ENCODE assay signal across 23 mouse cellular contexts in genomic region chr15:87415996-87416395, GRCm38 (mm10).
DNase-seq lines count a peak whose midpoint lies in the region; ATAC-seq and TF ChIP-seq lines count a peak whose summit lies in the region.
"Had no signal": no experiment of that assay in that cellular context is flagged by ENCODE, and none has a peak within 500 bp of the region (broad histone marks: within the 10 kb centered on the region; RNA-seq: fewer than 3 reads in every experiment).

No protein-coding gene starts in this region.

- H3K4me1 ChIP-seq in cerebellum, adult 2 months (ENCODE audit: control insufficient read depth, insufficient read depth, low read length): peaks cover 26% of the 10 kb centered on the region
- no peaks in the 10 kb centered on the region for H3K4me1 ChIP-seq in hindbrain, embryonic 13.5 days (replicated peaks)
- no peaks in the 10 kb centered on the region for H3K4me1 ChIP-seq in kidney, embryonic 15.5 days
- H3K4me1 ChIP-seq: embryonic facial prominence, embryonic 15.5 days; limb, embryonic 10.5 days; liver, embryonic 15.5 days; midbrain, embryonic 10.5 days had no signal

- no peak for TF ChIP-seq CTCF in cerebellum, adult 2 months (IDR thresholded peaks at IDR 0.05; ENCODE audit: borderline replicate concordance, insufficient read depth, low read depth, low read length)

- H3K27me3 ChIP-seq in cerebellum, adult 2 months (ENCODE audit: control insufficient read depth, insufficient read depth, low read length): no peaks in the 10 kb centered on the region
- H3K27me3 ChIP-seq in hindbrain, embryonic 13.5 days: no peaks in the 10 kb centered on the region
- no peaks in the 10 kb centered on the region for H3K27me3 ChIP-seq in kidney, embryonic 15.5 days
- H3K27me3 ChIP-seq: embryonic facial prominence, embryonic 15.5 days; forebrain, embryonic 15.5 days; heart, embryonic 15.5 days; liver, embryonic 15.5 days had no signal

- no peaks in the 10 kb centered on the region for H3K9me3 ChIP-seq in hindbrain, embryonic 13.5 days
- H3K9me3 ChIP-seq in kidney, embryonic 15.5 days (replicated peaks): no peaks in the 10 kb centered on the region
- H3K9me3 ChIP-seq: embryonic facial prominence, embryonic 15.5 days; forebrain, embryonic 15.5 days; heart, embryonic 15.5 days; limb, embryonic 10.5 days; liver, embryonic 15.5 days; midbrain, embryonic 10.5 days had no signal

- TF ChIP-seq POLR2A in cerebellum, adult 2 months (IDR thresholded peaks at IDR 0.05; ENCODE audit: borderline replicate concordance, insufficient read depth, low read length): no peak

- no peak overlapping the region for H3K9ac ChIP-seq in hindbrain, embryonic 13.5 days
- no peak overlapping the region for H3K9ac ChIP-seq in kidney, embryonic 15.5 days
- H3K9ac ChIP-seq: embryonic facial prominence, embryonic 15.5 days; forebrain, embryonic 15.5 days; heart, embryonic 15.5 days; liver, embryonic 15.5 days had no signal

- no peaks in the 10 kb centered on the region for H3K36me3 ChIP-seq in hindbrain, embryonic 13.5 days
- H3K36me3 ChIP-seq in kidney, embryonic 15.5 days: no peaks in the 10 kb centered on the region
- H3K36me3 ChIP-seq: embryonic facial prominence, embryonic 15.5 days; forebrain, embryonic 15.5 days; heart, embryonic 15.5 days; limb, embryonic 10.5 days; liver, embryonic 15.5 days; midbrain, embryonic 10.5 days had no signal

- H3K4me2 ChIP-seq in hindbrain, embryonic 13.5 days: no peak overlapping the region
- no peak overlapping the region for H3K4me2 ChIP-seq in kidney, embryonic 15.5 days
- H3K4me2 ChIP-seq: embryonic facial prominence, embryonic 15.5 days; forebrain, embryonic 15.5 days; heart, embryonic 15.5 days; liver, embryonic 15.5 days had no signal

- no peak overlapping the region for H3K27ac ChIP-seq in cerebellum, adult 2 months (ENCODE audit: insufficient read depth, low read length)
- H3K27ac ChIP-seq in hindbrain, embryonic 13.5 days: no peak overlapping the region
- no peak overlapping the region for H3K27ac ChIP-seq in kidney, embryonic 15.5 days
- H3K27ac ChIP-seq: embryonic facial prominence, embryonic 15.5 days; forebrain, embryonic 15.5 days; heart, embryonic 15.5 days; kidney, postnatal 0 days; limb, embryonic 10.5 days; liver, embryonic 15.5 days; midbrain, embryonic 10.5 days; stomach, postnatal 0 days had no signal

- intact Hi-C loops in heart, postnatal 14 days (cut with DNase I): no loop called here

- 8% methylated on average over 7 of the region's 7 CpGs for WGBS in cerebellum, adult 2 months
- 90% methylated on average over 7 of the region's 7 CpGs for WGBS in hindbrain, embryonic 13.5 days
- 88% methylated on average over 7 of the region's 7 CpGs for WGBS in kidney, embryonic 15.5 days

- H3K4me3 ChIP-seq in cerebellum, adult 2 months (replicated peaks; ENCODE audit: insufficient read depth, low read depth, low read length): no peak overlapping the region
- H3K4me3 ChIP-seq in hindbrain, embryonic 13.5 days: no peak overlapping the region
- no peak overlapping the region for H3K4me3 ChIP-seq in kidney, embryonic 15.5 days (replicated peaks)
- H3K4me3 ChIP-seq: embryonic facial prominence, embryonic 15.5 days; forebrain, embryonic 15.5 days; heart, embryonic 15.5 days; limb, embryonic 10.5 days; liver, embryonic 15.5 days; midbrain, embryonic 10.5 days had no signal

- DNase-seq in heart, adult 18-20 months: peak; percentile 29 to 62
- no peak for DNase-seq in heart, postnatal 14 days
- DNase-seq in brain, adult 2 months (ENCODE audit: low read depth, low spot score): peak; percentile 80
- DNase-seq in cerebellum, adult 2 months: peak; percentile 58 to 84
- peak; percentile 51 to 54 for DNase-seq in cerebellum, postnatal 25 days
- DNase-seq in thymus, postnatal 10 days (ENCODE audit: low spot score in 2 of 2): no peak
- DNase-seq: adrenal gland, postnatal 14 days; gastrocnemius, postnatal 10 days; kidney, adult 11 months; liver; right cerebral cortex, postnatal 14 days; thymus, adult 2 months had no signal

- no peak for ATAC-seq in hindbrain, embryonic 13.5 days (ENCODE audit: low FRiP score)
- ATAC-seq in kidney, embryonic 15.5 days (replicated peaks; ENCODE audit: low FRiP score): no peak
- ATAC-seq: CD4-positive, CD25-positive, alpha-beta regulatory T cell, adult 4 months; forebrain, embryonic 15.5 days had no signal

Comparison
In these comparisons a context has a peak if more than half of its experiments do, and no peak if none do; other contexts are left out.
1. DNase-seq: peak in heart, adult 18-20 months (2 of 2), brain, adult 2 months (single experiment), cerebellum, adult 2 months (2 of 2) and cerebellum, postnatal 25 days (2 of 2); none in heart, postnatal 14 days (0 of 2) and thymus, postnatal 10 days (0 of 2).